Mouse (Mus musculus): ENCODE results near the gene Vmn2r12. TPM values are rescaled to one million over a fixed set of nuclear protein-coding genes. Genes with fewer than 3 reads are reported as not detected.

Gene Vmn2r12
- polyA plus RNA-seq (2017; shearing (Covaris generic)), result not detected

GRCm38 (mm10) chr5:109097850-109098249 lies at the start of gene Vmn2r12:
TSS of gene Vmn2r12 (minus strand) at chr5:109097950.

GRCm38 (mm10) chr5:109059469-109059868 lies 38.3 kb downstream of the Vmn2r12 start, which contains the start of gene Vmn2r11:
TSS of gene Vmn2r11 (minus strand) at chr5:109059569.

Other genes with a start within 250 kb of the Vmn2r12 start
- gene Vmn2r9, start 245.3 kb downstream of the Vmn2r12 start, polyA plus RNA-seq (2017; shearing (Covaris generic)), result not detected
- gene Vmn2r10, start 91.4 kb downstream of the Vmn2r12 start, polyA plus RNA-seq (2017; shearing (Covaris generic)), result not detected
- 0.11 TPM for gene Vmn2r11, start 38.4 kb downstream of the Vmn2r12 start, polyA plus RNA-seq (2017; shearing (Covaris generic))
- not detected for gene Vmn2r13, start 94.2 kb upstream of the Vmn2r12 start, polyA plus RNA-seq (2017; shearing (Covaris generic))
- not detected for gene Vmn2r14, start 126.8 kb upstream of the Vmn2r12 start, polyA plus RNA-seq (2017; shearing (Covaris generic))
- gene Vmn2r15, start 199.7 kb upstream of the Vmn2r12 start, polyA plus RNA-seq (2017; shearing (Covaris generic)), result not detected
- gene Vmn2r16, start 232.2 kb upstream of the Vmn2r12 start, polyA plus RNA-seq (2017; shearing (Covaris generic)), result not detected

Measured in inflammation-experienced regulatory T-cells, adult 16 weeks (primary cell).